Mouse (Mus musculus): ENCODE data around the gene Ccnl2. TPM values are rescaled to one million over a fixed set of nuclear protein-coding genes. Genes with fewer than 3 reads are reported as not detected.

Gene Ccnl2
- polyA plus RNA-seq, 1 experiment: 24.7 TPM

DNA sequence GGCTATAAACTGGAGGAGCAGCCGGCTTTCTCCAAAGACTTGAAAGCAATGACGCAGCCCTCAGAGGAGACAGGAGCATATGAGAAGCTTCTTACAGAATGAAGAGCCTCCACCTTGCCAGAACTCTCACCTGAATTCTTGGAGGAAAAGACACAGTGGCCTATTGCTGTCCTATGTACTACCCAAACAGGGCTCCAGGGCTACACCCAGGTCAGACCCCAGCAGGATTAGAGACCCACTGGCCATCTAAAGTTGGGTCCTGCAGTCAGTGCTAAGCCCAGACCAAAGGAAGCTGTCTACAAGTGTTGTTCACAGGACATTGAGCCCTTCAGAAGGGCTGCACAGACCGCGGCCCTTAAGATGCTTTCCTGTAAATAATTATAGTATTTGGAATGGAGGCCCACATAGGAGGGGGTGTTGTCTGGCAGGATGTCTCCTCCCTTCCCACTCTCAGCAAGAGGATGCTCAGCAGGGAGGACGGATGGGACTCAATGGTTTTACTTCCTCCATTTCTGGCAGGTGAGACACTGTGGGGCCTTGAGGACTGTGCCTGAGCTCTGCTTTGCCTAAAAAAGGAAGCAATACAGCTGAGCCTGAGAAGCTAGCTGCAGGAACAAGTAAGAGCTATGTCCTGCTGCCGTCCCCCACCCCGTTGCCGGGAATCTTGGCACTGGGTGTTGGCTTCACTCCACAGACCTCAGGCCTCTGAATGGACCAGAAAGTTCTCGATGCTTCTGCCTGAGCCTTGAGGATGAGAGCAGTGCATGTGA is 37.1 kb upstream of the Ccnl2 start:
- Histone ChIP-seq H3K36me3 (ENCODE audit: control insufficient read depth, insufficient read depth) (no peaks in the 10 kb centered on the region), H3K79me2 (ENCODE audit: control insufficient read depth, insufficient read depth) (no peaks in the 10 kb centered on the region), H3K27me3 (ENCODE audit: control insufficient read depth, insufficient read depth, insufficient read length) (no peaks in the 10 kb centered on the region), H3K4me2 (ENCODE audit: low read depth) (peak overlapping the region; percentile 72), H3ac (ENCODE audit: control insufficient read depth, insufficient read length) (no peak overlapping the region), H3K4me3 (peak overlapping the region; percentile 6)
- TF ChIP-seq MAX (IDR thresholded peaks at IDR 0.05; ENCODE audit: low read depth): no peak
- TF ChIP-seq MYOD1 (IDR thresholded peaks at IDR 0.05; ENCODE audit: control insufficient read depth in 1 of 3, insufficient read length in 2 of 3, low read depth in 2 of 3): no peak
- TF ChIP-seq POLR2A (IDR thresholded peaks at IDR 0.05; ENCODE audit: insufficient read length, low read depth): no peak
- TF ChIP-seq TCF12 (IDR thresholded peaks at IDR 0.05; ENCODE audit: insufficient read depth, poor library complexity, severe bottlenecking): no peak
- TF ChIP-seq REST (IDR thresholded peaks at IDR 0.05; ENCODE audit: insufficient read depth, insufficient read length): no peak
- no peak for TF ChIP-seq TCF3 (IDR thresholded peaks at IDR 0.05; ENCODE audit: insufficient read length, low read depth)

DNA sequence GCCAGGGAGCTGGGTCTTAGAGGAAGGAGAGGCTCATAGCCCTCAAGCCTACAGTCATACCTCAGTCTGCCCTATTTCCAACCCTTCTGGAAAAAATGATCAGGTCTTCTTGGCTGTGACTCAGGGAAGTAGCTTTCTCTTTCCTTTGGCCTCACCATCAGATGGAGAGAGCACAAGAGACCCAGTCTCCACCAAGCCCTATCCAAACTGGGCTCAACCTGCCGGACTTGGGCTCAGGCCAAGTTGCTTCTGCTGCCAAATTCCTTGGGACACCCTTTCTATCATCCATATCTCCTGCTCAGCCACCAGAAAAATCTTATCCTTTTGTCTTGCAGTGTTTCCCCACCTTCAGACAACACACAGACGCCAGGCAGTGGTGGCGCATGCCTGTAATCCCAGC is 36.4 kb upstream of the Ccnl2 start:
- Histone ChIP-seq H3K27me3 (ENCODE audit: control insufficient read depth, insufficient read depth, insufficient read length) (no peaks in the 10 kb centered on the region), H3K36me3 (ENCODE audit: control insufficient read depth, insufficient read depth) (no peaks in the 10 kb centered on the region), H3K4me2 (ENCODE audit: low read depth) (peak overlapping the region; percentile 72), H3K79me2 (ENCODE audit: control insufficient read depth, insufficient read depth) (no peaks in the 10 kb centered on the region), H3ac (ENCODE audit: control insufficient read depth, insufficient read length) (no peak overlapping the region), H3K4me3 (no peak overlapping the region)
- TF ChIP-seq E2F4 (IDR thresholded peaks at IDR 0.05; ENCODE audit: insufficient read depth) (no peak), TCF12 (IDR thresholded peaks at IDR 0.05; ENCODE audit: insufficient read depth, poor library complexity, severe bottlenecking) (no peak), REST (IDR thresholded peaks at IDR 0.05; ENCODE audit: insufficient read depth, insufficient read length) (no peak), MYOD1 (IDR thresholded peaks at IDR 0.05; ENCODE audit: control insufficient read depth in 1 of 3, insufficient read length in 2 of 3, low read depth in 2 of 3) (no peak), TCF3 (IDR thresholded peaks at IDR 0.05; ENCODE audit: insufficient read length, low read depth) (no peak), MYOG (IDR thresholded peaks at IDR 0.05; ENCODE audit: control insufficient read depth in 1 of 3, insufficient read depth in 1 of 3, insufficient read length in 2 of 3, low read depth in 2 of 3) (no peak), POLR2AphosphoS2 (IDR thresholded peaks at IDR 0.05; ENCODE audit: insufficient read length, low read depth) (no peak), USF1 (IDR thresholded peaks at IDR 0.05; ENCODE audit: low read depth) (no peak), SRF (IDR thresholded peaks at IDR 0.05; ENCODE audit: control insufficient read depth, insufficient read length, low read depth) (no peak), POLR2A (IDR thresholded peaks at IDR 0.05; ENCODE audit: insufficient read length, low read depth) (no peak), MAX (IDR thresholded peaks at IDR 0.05; ENCODE audit: low read depth) (no peak)

DNA sequence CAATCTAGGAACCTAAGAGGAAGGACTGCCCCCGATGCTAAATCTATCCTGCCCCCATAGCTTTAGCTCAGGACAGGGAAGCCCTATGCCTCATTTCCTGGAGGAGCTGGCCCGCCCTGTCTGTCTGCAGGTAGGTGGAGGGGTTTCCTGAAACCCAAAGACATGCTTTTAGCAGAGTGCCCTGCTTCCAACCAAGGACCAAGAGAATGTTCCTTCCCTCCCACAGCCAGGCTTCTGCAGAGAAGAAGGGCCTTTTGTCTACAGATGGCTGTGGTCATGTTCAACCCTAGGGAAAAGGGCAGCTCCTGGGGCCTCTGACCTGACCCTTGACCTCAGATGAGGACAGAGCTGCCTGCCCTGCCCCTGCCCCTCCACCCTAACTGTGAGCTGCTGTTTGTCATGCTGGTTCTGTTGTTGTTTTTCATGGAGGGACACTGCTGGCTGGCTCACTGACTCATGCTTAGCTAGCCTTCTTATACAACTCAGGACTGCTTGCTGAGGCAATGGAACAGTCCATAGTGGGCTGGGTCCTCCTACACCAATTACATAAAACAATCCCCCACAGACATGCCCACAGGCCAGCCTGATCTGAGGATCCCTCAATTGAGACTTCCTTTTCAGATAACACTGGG is 35.5 kb upstream of the Ccnl2 start:
- H3ac ChIP-seq (ENCODE audit: control insufficient read depth, insufficient read length): no peak overlapping the region
- H3K36me3 ChIP-seq (ENCODE audit: control insufficient read depth, insufficient read depth): no peaks in the 10 kb centered on the region
- TF ChIP-seq MYOD1 (IDR thresholded peaks at IDR 0.05; ENCODE audit: control insufficient read depth in 1 of 3, insufficient read length in 2 of 3, low read depth in 2 of 3) (no peak), E2F4 (IDR thresholded peaks at IDR 0.05; ENCODE audit: insufficient read depth) (no peak), POLR2A (IDR thresholded peaks at IDR 0.05; ENCODE audit: insufficient read length, low read depth) (no peak), SRF (IDR thresholded peaks at IDR 0.05; ENCODE audit: control insufficient read depth, insufficient read length, low read depth) (no peak), CEBPB (IDR thresholded peaks at IDR 0.05; ENCODE audit: insufficient read depth, poor library complexity, severe bottlenecking) (no peak), POLR2AphosphoS2 (IDR thresholded peaks at IDR 0.05; ENCODE audit: insufficient read length, low read depth) (no peak), REST (IDR thresholded peaks at IDR 0.05; ENCODE audit: insufficient read depth, insufficient read length) (no peak), TCF3 (IDR thresholded peaks at IDR 0.05; ENCODE audit: insufficient read length, low read depth) (no peak), MYOG (IDR thresholded peaks at IDR 0.05; ENCODE audit: control insufficient read depth in 1 of 3, insufficient read depth in 1 of 3, insufficient read length in 2 of 3, low read depth in 2 of 3) (no peak), USF1 (IDR thresholded peaks at IDR 0.05; ENCODE audit: low read depth) (no peak), TCF12 (IDR thresholded peaks at IDR 0.05; ENCODE audit: insufficient read depth, poor library complexity, severe bottlenecking) (no peak), MAX (IDR thresholded peaks at IDR 0.05; ENCODE audit: low read depth) (no peak)
- H3K27me3 ChIP-seq (ENCODE audit: control insufficient read depth, insufficient read depth, insufficient read length): no peaks in the 10 kb centered on the region
- no peaks in the 10 kb centered on the region for H3K79me2 ChIP-seq (ENCODE audit: control insufficient read depth, insufficient read depth)
- peak overlapping the region; percentile 15 for H3K4me2 ChIP-seq (ENCODE audit: low read depth)
- no peak overlapping the region for H3K4me3 ChIP-seq

DNA sequence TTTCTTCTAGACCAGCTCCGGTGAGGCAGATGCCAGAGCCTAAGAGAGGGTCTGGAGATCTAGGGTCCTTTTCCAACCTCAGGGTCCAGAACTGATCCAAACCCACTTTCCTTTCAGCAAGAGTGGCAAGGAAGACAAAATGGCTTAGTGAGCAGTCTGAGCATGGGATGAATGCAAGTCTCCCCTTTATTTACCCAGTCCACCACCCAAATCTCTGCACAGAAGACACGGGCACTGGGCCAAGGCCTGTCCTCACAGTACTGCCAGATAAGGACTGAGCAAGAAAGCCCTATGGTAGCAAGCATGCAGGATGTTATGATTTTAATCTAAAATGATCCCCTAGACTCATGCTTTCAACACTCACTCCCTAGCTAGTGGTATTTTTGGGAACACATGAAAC is 34.5 kb upstream of the Ccnl2 start:
- H3K27me3 ChIP-seq (ENCODE audit: control insufficient read depth, insufficient read depth, insufficient read length): no peaks in the 10 kb centered on the region
- H3K4me3 ChIP-seq: no peak overlapping the region
- H3ac ChIP-seq (ENCODE audit: control insufficient read depth, insufficient read length): no peak overlapping the region
- no peaks in the 10 kb centered on the region for H3K36me3 ChIP-seq (ENCODE audit: control insufficient read depth, insufficient read depth)
- no peak for TF ChIP-seq MYOD1 (IDR thresholded peaks at IDR 0.05; ENCODE audit: control insufficient read depth in 1 of 3, insufficient read length in 2 of 3, low read depth in 2 of 3)
- no peak for TF ChIP-seq TCF3 (IDR thresholded peaks at IDR 0.05; ENCODE audit: insufficient read length, low read depth)
- TF ChIP-seq TCF12 (IDR thresholded peaks at IDR 0.05; ENCODE audit: insufficient read depth, poor library complexity, severe bottlenecking): no peak
- no peak for TF ChIP-seq POLR2AphosphoS2 (IDR thresholded peaks at IDR 0.05; ENCODE audit: insufficient read length, low read depth)
- no peak for TF ChIP-seq MAX (IDR thresholded peaks at IDR 0.05; ENCODE audit: low read depth)
- TF ChIP-seq SRF (IDR thresholded peaks at IDR 0.05; ENCODE audit: control insufficient read depth, insufficient read length, low read depth): no peak
- peaks cover 1% of the 10 kb centered on the region for H3K79me2 ChIP-seq (ENCODE audit: control insufficient read depth, insufficient read depth)
- no peak overlapping the region for H3K4me2 ChIP-seq (ENCODE audit: low read depth)

All from myocyte (in vitro differentiated cells).